Mouse (Mus musculus) ES-E14 (cell line): Measurements from ENCODE around the gene Ppil6. TPM values are rescaled to one million over a fixed set of nuclear protein-coding genes. Genes with fewer than 3 reads are reported as not detected.
A peak's percentile ranks its signal among the peaks of the same experiment; 100 is the strongest.

Experiments
- DNase-seq: peaks from one replicate; pipeline ENCODE4 v3.0.0-alpha.2; 2013; ENCODE audit warnings: low read depth, low spot score
- H3K27ac ChIP-seq: 2 replicates; pipeline ENCODE4 v1.5.1; 2012; ENCODE audit warnings: low read depth, mild to moderate bottlenecking, low read length, moderate library complexity, mixed read lengths; ENCODE audit not compliant: poor library complexity, insufficient read depth, severe bottlenecking
- H3K36me3 ChIP-seq: 2 replicates; pipeline ENCODE4 v1.6.1; 2012; ENCODE audit warnings: mild to moderate bottlenecking, low read length, moderate library complexity, mixed read lengths; ENCODE audit not compliant: control insufficient read depth, poor library complexity, insufficient read depth, severe bottlenecking
- H3K4me1 ChIP-seq, 2 experiments: fragments of 150-350 bp in 1 of 2; sonication (generic) in 1 of 2; 2 replicates each; pipeline ENCODE4 v1.6.1; 2012; ENCODE audit warnings: low read length in 2 of 2, mild to moderate bottlenecking in 1 of 2, mixed read lengths in 1 of 2; ENCODE audit not compliant: control insufficient read depth in 2 of 2, insufficient read depth in 2 of 2, poor library complexity in 1 of 2
- H3K4me3 ChIP-seq, 2 experiments: fragments of 150-350 bp in 1 of 2; sonication (generic) in 1 of 2; 2 replicates each; pipeline ENCODE4 v1.5.1; 2012; ENCODE audit warnings: low read length in 2 of 2, low read depth in 1 of 2, mild to moderate bottlenecking in 1 of 2, mixed read lengths in 1 of 2; ENCODE audit not compliant: insufficient read depth in 1 of 2, poor library complexity in 1 of 2, severe bottlenecking in 1 of 2
- H3K9ac ChIP-seq: 2 replicates; pipeline ENCODE4 v1.6.1; 2012; ENCODE audit warnings: low read depth, mild to moderate bottlenecking, low read length, mixed read lengths; ENCODE audit not compliant: poor library complexity, insufficient read depth, severe bottlenecking
- H3K9me3 ChIP-seq: fragments of 150-350 bp; sonication (generic); 2 replicates; pipeline ENCODE4 v1.6.1; 2012; ENCODE audit warnings: low read depth, mild to moderate bottlenecking, low read length; ENCODE audit not compliant: control insufficient read depth, insufficient read depth
- CHD2 ChIP-seq: IDR thresholded peaks from 2 replicates; pipeline ENCODE4 v1.6.1; 2014; ENCODE audit warnings: mild to moderate bottlenecking, low read depth, low read length, inconsistent platforms
- HCFC1 ChIP-seq: IDR thresholded peaks from 2 replicates; pipeline ENCODE4 v1.6.1; 2012; ENCODE audit warnings: low read length, inconsistent platforms, borderline replicate concordance; ENCODE audit not compliant: insufficient read depth
- MAFK ChIP-seq: IDR thresholded peaks from 2 replicates; pipeline ENCODE4 v1.6.1; 2014; ENCODE audit warnings: mild to moderate bottlenecking, low read depth, low read length, inconsistent platforms; ENCODE audit not compliant: insufficient read depth
- ZC3H11A ChIP-seq: IDR thresholded peaks from 2 replicates; pipeline ENCODE4 v1.6.1; 2012; ENCODE audit warnings: low read depth, mild to moderate bottlenecking, inconsistent platforms, low read length, borderline replicate concordance
- ZNF384 ChIP-seq: IDR thresholded peaks from 2 replicates; pipeline ENCODE4 v1.6.1; 2012; ENCODE audit warnings: low read depth, low read length, inconsistent platforms
- in situ Hi-C, 2 experiments: fragments of 600-800 bp; cut with MboI; formaldehyde crosslinking; loops; one replicate each; pipeline ENCODE4 v1.15.1; 2025; ENCODE audit warnings: low sequenced_read_pairs in 2 of 2, inconsistent platforms in 1 of 2; ENCODE audit not compliant: unreplicated experiment in 2 of 2
- total RNA-seq: library from RNA; depleted of rRNA; stranded (reverse); fragments of 300-350 nt; gene quantifications from 2 replicates; pipeline ENCODE4 v1.2.3, GENCODE M21; 2012

Ppil6 gene
- total RNA-seq, 1 experiment, result not detected

- peak overlapping the region; percentile 46; the same call in 1 of the 2 replicates for H3K27ac ChIP-seq
- no peak for TF ChIP-seq MAFK
- TF ChIP-seq CHD2, result no peak
- no peak for TF ChIP-seq ZNF384
- TF ChIP-seq HCFC1, result no peak
- no peak for TF ChIP-seq ZC3H11A
- H3K4me1 ChIP-seq, result peaks cover 15 to 19% of the 10 kb centered on the region in 2 experiments
- no peak for DNase-seq
- H3K4me3 ChIP-seq, result no peak overlapping the region
- no peak overlapping the region for H3K9ac ChIP-seq
- no peaks in the 10 kb centered on the region for H3K9me3 ChIP-seq
- in situ Hi-C loops, result no loop called here
- H3K36me3 ChIP-seq, result no peaks in the 10 kb centered on the region
Observed at GRCm38 (mm10) chr10:41472534-41472933, 17.7 kb upstream of the Ppil6 start.

GRCm38 (mm10) chr10:41472962-41473481 is 17.2 kb upstream of the Ppil6 start:
- no peak overlapping the region for H3K9ac ChIP-seq
- no peak for TF ChIP-seq ZC3H11A
- TF ChIP-seq CHD2, result no peak
- TF ChIP-seq HCFC1, result no peak
- TF ChIP-seq MAFK, result no peak
- no peak for TF ChIP-seq ZNF384
- in situ Hi-C loops, result no loop called here
- peaks cover 10 to 22% of the 10 kb centered on the region in 2 experiments for H3K4me1 ChIP-seq
- H3K27ac ChIP-seq, result peak overlapping the region; percentile 46; the same call in 1 of the 2 replicates
- no peak overlapping the region for H3K4me3 ChIP-seq
- H3K9me3 ChIP-seq, result no peaks in the 10 kb centered on the region
- no peak for DNase-seq
- no peaks in the 10 kb centered on the region for H3K36me3 ChIP-seq

GRCm38 (mm10) chr10:41473782-41474468 is 16.3 kb upstream of the Ppil6 start:
- in situ Hi-C loops, result no loop called here
- H3K9ac ChIP-seq, result no peak overlapping the region
- DNase-seq, result no peak
- TF ChIP-seq ZC3H11A, result no peak
- TF ChIP-seq MAFK, result 0 out of 2 replicates have a peak, but pooled peaks have one; percentile 5
- no peaks in the 10 kb centered on the region for H3K9me3 ChIP-seq
- H3K4me3 ChIP-seq, result no peak overlapping the region
- H3K4me1 ChIP-seq, result peaks cover 8 to 24% of the 10 kb centered on the region in 2 experiments
- H3K27ac ChIP-seq, result no peak overlapping the region
- no peaks in the 10 kb centered on the region for H3K36me3 ChIP-seq

- Histone ChIP-seq H3K36me3 (no peaks in the 10 kb centered on the region), H3K9ac (no peak overlapping the region), H3K27ac (no peak overlapping the region), H3K4me1 (peaks cover 7 to 26% of the 10 kb centered on the region in 2 experiments), H3K4me3 (no peak overlapping the region), H3K9me3 (no peaks in the 10 kb centered on the region)
- TF ChIP-seq MAFK (no peak), CHD2 (no peak)
- DNase-seq, result no peak
- in situ Hi-C loops, result no loop called here
Observed at GRCm38 (mm10) chr10:41474981-41475391, 15.3 kb upstream of the Ppil6 start.

GRCm38 (mm10) chr10:41476171-41477017 is 13.8 kb upstream of the Ppil6 start, which contains the start of gene Mical1:
Gene Mical1 (plus strand): TSS chr10:41476314.
- Histone ChIP-seq H3K36me3 (no peaks in the 10 kb centered on the region), H3K9me3 (no peaks in the 10 kb centered on the region), H3K9ac (peak within 1 kb of the TSS; percentile 76), H3K4me1 (peaks cover 2 to 23% of the 10 kb centered on the region in 2 experiments), H3K27ac (peak within 1 kb of the TSS; percentile 37), H3K4me3 (peak within 1 kb of the TSS; percentile 64 to 97)
- TF ChIP-seq HCFC1 (no peak), CHD2 (no peak), ZNF384 (no peak), MAFK (no peak), ZC3H11A (no peak)
- DNase-seq, result no peak
- in situ Hi-C loops, result no loop called here
